Mouse (Mus musculus) frontal cortex, postnatal 14 days (tissue): ENCODE results near the gene Katna1.

ENCODE experiments used
- DNase-seq, 2 experiments: peaks; one replicate each; pipeline ENCODE4 v3.0.0; 2022; ENCODE audit warnings: low spot score in 2 of 2

Gene Katna1

DNA sequence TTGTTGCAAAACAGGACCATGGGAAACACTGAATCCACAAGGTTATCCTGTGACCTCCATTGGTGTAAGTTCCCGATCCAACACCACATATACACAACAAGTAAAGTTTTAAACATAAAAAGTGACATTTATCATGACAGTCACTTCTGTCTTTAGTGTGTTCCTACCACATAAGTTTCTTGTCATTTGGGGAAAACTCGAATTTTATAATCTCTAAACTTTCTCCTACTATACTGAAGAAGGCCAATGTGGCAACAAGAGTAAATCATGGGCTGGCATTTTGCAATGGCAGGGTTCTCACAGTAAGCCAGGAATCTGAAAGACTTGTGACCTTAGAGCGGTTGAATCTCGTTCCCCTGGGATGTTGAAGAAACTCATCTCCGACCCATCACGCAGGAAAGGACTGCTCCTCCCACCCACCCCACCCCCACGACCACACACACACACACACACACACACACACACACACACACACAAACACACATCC, 54.0 kb downstream of the Katna1 start:
- no peak for DNase-seq

DNA sequence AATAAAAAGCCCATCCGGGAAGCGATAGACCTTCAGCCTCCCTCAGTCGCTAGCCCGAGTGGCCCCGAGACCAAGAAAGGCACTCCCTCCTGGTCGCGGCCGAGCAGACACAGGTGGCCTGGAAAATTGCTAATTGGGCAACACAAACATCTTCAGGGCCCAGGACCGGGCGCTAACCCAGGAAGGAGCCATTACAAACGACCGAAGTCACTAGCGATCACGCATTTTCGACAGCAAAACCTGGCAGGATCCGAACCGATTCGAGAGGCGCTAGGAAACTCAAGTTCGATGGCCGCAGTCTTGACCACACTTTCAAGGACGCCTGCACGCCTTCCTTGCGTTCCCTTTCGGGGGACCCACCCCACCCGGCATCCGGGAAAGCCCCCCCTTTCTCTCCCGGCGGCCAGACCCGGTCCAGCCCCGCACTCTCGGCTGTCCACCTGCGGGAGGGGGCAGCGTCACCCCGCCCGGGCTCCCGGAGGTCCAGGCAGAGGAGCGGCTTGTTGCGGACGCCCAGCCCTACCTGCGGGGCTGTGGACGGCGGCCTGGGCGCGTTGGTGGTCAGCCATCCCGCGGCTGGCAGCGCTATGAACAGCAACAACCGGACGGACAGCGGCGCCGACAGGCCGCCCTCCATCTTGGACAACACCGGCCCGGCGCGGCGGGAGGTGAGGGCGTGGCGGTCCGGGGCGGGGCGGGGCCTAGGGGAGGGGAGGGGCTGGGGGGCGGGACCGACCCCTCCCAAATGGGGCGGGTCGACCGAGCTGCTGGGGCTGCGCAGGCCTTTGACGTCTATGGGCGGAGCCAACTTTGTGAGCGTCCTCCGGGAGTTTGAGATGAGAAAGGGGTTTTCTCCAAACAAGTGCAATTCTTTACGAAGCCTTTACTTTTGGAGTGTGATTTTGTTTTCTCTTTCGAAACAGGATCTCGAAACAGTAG, 54.7 kb downstream of the Katna1 start:
- peak; percentile 44 to 72 for DNase-seq

GRCm38 (mm10) chr10:7781214-7781613, 55.4 kb downstream of the Katna1 start:
- DNase-seq, result no peak

- DNase-seq, result no peak
Measured at GRCm38 (mm10) chr10:7787319-7787718, 61.5 kb downstream of the Katna1 start.

GRCm38 (mm10) chr10:7792254-7792750, 66.5 kb downstream of the Katna1 start:
- no peak for DNase-seq

- DNase-seq, result peak; percentile 80 to 84
Measured at GRCm38 (mm10) chr10:7792751-7793385, 67.1 kb downstream of the Katna1 start, which contains the start of the genes Ginm1 and Ppil4. Gene Ginm1 (minus strand): TSS chr10:7792824. Gene Ppil4 (plus strand): TSS chr10:7792891.

GRCm38 (mm10) chr10:7801258-7801657, 75.5 kb downstream of the Katna1 start:
- no peak for DNase-seq

- DNase-seq, result no peak
Measured at GRCm38 (mm10) chr10:7802519-7803140, 76.8 kb downstream of the Katna1 start.

DNA sequence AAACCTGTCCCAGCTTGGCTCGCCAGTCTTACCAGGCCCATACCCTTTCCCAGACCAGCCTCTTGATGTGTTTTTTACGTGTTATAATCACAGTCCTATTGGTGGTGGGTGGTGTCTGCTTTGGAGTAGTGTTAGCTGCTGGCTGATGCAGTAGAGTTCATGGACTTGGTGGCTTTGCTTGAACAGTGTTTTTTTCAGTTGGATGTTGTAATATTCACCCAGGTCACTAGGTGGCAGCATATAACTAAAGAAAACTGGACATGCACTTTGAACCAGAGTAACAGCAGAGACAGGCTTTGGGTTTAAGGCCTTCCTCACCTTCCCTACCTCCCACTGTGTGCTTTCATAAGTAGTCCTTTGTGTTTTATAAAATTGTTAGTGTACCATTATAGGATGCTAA, 84.1 kb downstream of the Katna1 start:
- peak in 1 of 2 experiments; percentile 19 for DNase-seq
